Mouse (Mus musculus) limb, embryonic 12.5 days (tissue): Measurements from ENCODE around the gene Adad2. TPM values are rescaled to one million over a fixed set of nuclear protein-coding genes. Genes with fewer than 3 reads are reported as not detected.

Experiments
- ATAC-seq: fragments of 200-750 bp; cut with Nextera tagmentation; 2 replicates; pipeline ENCODE4 v1.8.0; 2017; ENCODE audit warnings: low read depth, moderate TSS enrichment; ENCODE audit not compliant: insufficient number of reproducible peaks, insufficient read depth, low FRiP score, low TSS enrichment
- H3K27ac ChIP-seq: fragments of 300-500 bp; sonication (generic); 2 replicates; pipeline ENCODE4 v1.5.1; 2016; ENCODE audit warnings: mild to moderate bottlenecking, moderate library complexity
- H3K27me3 ChIP-seq: fragments of 300-500 bp; sonication (generic); 2 replicates; pipeline ENCODE4 v1.6.1; 2016; ENCODE audit warnings: mild to moderate bottlenecking, moderate library complexity
- H3K36me3 ChIP-seq: fragments of 300-500 bp; sonication (generic); 2 replicates; pipeline ENCODE4 v1.6.1; 2016; ENCODE audit warnings: mild to moderate bottlenecking, moderate library complexity
- H3K4me1 ChIP-seq: fragments of 300-500 bp; sonication (generic); replicated peaks from 2 replicates; pipeline ENCODE4 v1.6.1; 2016
- H3K4me2 ChIP-seq: fragments of 300-500 bp; sonication (generic); 2 replicates; pipeline ENCODE4 v1.6.1; 2016; ENCODE audit warnings: mild to moderate bottlenecking, moderate library complexity
- H3K4me3 ChIP-seq: fragments of 300-500 bp; sonication (generic); replicated peaks from 2 replicates; pipeline ENCODE4 v1.5.1; 2016; ENCODE audit warnings: mild to moderate bottlenecking
- H3K9ac ChIP-seq: fragments of 300-500 bp; sonication (generic); replicated peaks from 2 replicates; pipeline ENCODE4 v1.6.1; 2016; ENCODE audit warnings: mild to moderate bottlenecking, moderate library complexity
- H3K9me3 ChIP-seq: fragments of 300-500 bp; sonication (generic); 2 replicates; pipeline ENCODE4 v1.6.1; 2016; ENCODE audit warnings: mild to moderate bottlenecking, moderate library complexity
- WGBS: fragments of 180-500 bp; shearing (Covaris S2); methylation state at CpG from one replicate; pipeline ENCODE4 v1.1.7; 2016; 5-methylcytosine and 5-hydroxymethylcytosine counted together
- polyA plus RNA-seq: library from polyadenylated mRNA; unstranded; fragments of >200 nt; fragmentation: Nextera tagmentation; extraction: Ambion mirVana; gene quantifications from 2 replicates; pipeline ENCODE4 v1.2.1, GENCODE M21; 2016

Gene Adad2
- polyA plus RNA-seq, result 0.14 and 0.41 TPM in 2 replicates

- Histone ChIP-seq H3K9me3 (peaks cover 5% of the 10 kb centered on the region), H3K4me1 (no peaks in the 10 kb centered on the region), H3K4me2 (no peak within 1 kb of the TSS), H3K27ac (no peak within 1 kb of the TSS), H3K36me3 (no peaks in the 10 kb centered on the region), H3K27me3 (0 out of 2 replicates have a peak, but pooled peaks cover 7% of the 10 kb centered on the region), H3K9ac (no peak within 1 kb of the TSS), H3K4me3 (no peak within 1 kb of the TSS)
- WGBS, result 82% methylated on average over 26 of the region's 26 CpGs
- no peak for ATAC-seq
Observed at GRCm38 (mm10) chr8:119612471-119612870, at the start of gene Adad2. TSS of gene Adad2 (plus strand) at chr8:119612747.

DNA sequence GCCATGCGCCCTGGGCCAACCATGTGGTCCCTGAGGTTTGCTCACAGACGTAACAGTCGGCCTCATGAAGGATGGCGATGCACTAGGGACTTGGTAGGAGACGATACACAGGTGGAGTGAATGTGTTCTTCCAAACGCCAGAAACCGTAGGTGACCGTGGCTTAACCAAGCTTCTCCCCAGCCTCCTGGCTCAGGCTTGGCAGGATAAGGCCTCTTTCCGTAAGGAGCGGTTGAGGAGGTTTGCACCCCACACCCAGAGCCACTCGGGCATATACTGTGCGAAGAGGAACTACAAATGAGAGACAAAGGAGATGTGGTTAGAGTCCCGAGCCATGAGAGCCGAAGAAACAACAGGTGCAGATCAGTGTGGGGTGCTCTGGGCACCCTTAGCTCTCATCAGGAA lies 48.7 kb upstream of the Adad2 start:
- no peak overlapping the region for H3K4me3 ChIP-seq
- H3K4me1 ChIP-seq, result peaks cover 11% of the 10 kb centered on the region; the same call in 1 of the 2 replicates
- H3K27ac ChIP-seq, result no peak overlapping the region
- ATAC-seq, result no peak
- H3K9me3 ChIP-seq, result no peaks in the 10 kb centered on the region
- WGBS, result 90% methylated on average over 14 of the region's 14 CpGs
- no peak overlapping the region for H3K4me2 ChIP-seq
- H3K36me3 ChIP-seq, result peaks cover 54% of the 10 kb centered on the region
- peak overlapping the region; percentile 13; the same call in 1 of the 2 replicates for H3K9ac ChIP-seq
- no peaks in the 10 kb centered on the region for H3K27me3 ChIP-seq

DNA sequence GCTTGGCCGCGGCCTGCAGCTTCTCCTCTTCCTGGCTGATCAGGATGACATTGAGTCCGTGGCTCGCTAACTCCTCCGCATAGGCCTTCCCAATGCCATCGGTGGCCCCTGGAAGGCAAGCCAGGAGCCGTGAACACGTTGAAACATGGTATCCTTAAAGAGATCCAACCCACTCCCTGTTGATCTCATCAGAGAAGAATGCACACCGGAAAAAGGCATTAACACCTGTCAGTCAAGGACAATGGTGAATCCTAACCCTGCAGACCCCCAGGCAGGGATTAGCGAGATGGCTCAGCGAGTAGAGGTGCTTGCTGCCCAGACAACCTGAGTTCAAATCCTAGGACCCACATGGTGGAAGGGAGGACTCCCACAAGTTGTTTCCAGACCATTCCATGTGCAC lies 46.2 kb upstream of the Adad2 start:
- H3K9me3 ChIP-seq, result no peaks in the 10 kb centered on the region
- 86% methylated on average over 11 of the region's 11 CpGs for whole genome bisulfite sequencing
- no peak for ATAC-seq
- no peak overlapping the region for H3K4me2 ChIP-seq
- peaks cover 54% of the 10 kb centered on the region for H3K36me3 ChIP-seq
- no peak overlapping the region; the same call in 1 of the 2 replicates for H3K9ac ChIP-seq
- no peaks in the 10 kb centered on the region for H3K4me1 ChIP-seq
- H3K27me3 ChIP-seq, result no peaks in the 10 kb centered on the region
- H3K4me3 ChIP-seq, result no peak overlapping the region
- no peak overlapping the region for H3K27ac ChIP-seq

GRCm38 (mm10) chr8:119568251-119568650 lies 44.3 kb upstream of the Adad2 start:
- Histone ChIP-seq H3K4me1 (no peaks in the 10 kb centered on the region), H3K27ac (no peak overlapping the region), H3K27me3 (peaks cover 10% of the 10 kb centered on the region), H3K9ac (0 out of 2 replicates have a peak overlapping the region, but pooled peaks have one; percentile 2), H3K4me2 (no peak overlapping the region), H3K36me3 (peaks cover 39% of the 10 kb centered on the region), H3K9me3 (no peaks in the 10 kb centered on the region), H3K4me3 (no peak overlapping the region)
- ATAC-seq, result no peak
- WGBS, result 87% methylated on average over 9 of the region's 9 CpGs

DNA sequence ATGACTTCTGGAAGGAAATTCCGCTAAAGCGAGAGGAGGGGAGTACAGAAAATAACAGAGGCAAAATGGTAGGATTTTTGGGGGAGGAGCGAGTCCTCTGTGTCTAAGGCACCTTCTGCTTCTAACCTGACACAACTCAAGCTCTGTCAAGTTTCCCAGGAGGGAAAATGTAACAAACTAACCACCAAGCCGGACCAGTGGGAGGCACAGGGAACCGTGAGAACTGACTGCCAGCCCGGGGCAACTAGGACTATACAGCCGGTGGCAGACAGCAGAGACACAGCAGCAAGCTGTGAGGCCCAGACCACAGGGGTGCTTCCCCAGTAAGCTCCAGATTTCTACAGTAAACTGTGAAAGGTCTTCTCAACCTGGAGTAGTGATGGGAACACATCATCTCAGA lies 43.6 kb upstream of the Adad2 start:
- Histone ChIP-seq H3K4me3 (no peak overlapping the region), H3K36me3 (peaks cover 33% of the 10 kb centered on the region), H3K9ac (0 out of 2 replicates have a peak overlapping the region, but pooled peaks have one; percentile 2), H3K4me1 (peaks cover 3% of the 10 kb centered on the region), H3K9me3 (no peaks in the 10 kb centered on the region), H3K27me3 (peaks cover 17% of the 10 kb centered on the region), H3K4me2 (no peak overlapping the region), H3K27ac (no peak overlapping the region)
- ATAC-seq, result no peak
- 57% methylated on average over 7 of the region's 7 CpGs for WGBS

GRCm38 (mm10) chr8:119569881-119570280 lies 42.7 kb upstream of the Adad2 start:
- Histone ChIP-seq H3K4me1 (peaks cover 7% of the 10 kb centered on the region), H3K4me3 (no peak overlapping the region), H3K9me3 (no peaks in the 10 kb centered on the region), H3K27me3 (peaks cover 21% of the 10 kb centered on the region), H3K4me2 (no peak overlapping the region), H3K36me3 (peaks cover 25% of the 10 kb centered on the region), H3K9ac (0 out of 2 replicates have a peak overlapping the region, but pooled peaks have one; percentile 8), H3K27ac (no peak overlapping the region)
- ATAC-seq, result no peak
- 25% methylated on average over 4 of the region's 4 CpGs for WGBS

- Histone ChIP-seq H3K9me3 (no peaks in the 10 kb centered on the region), H3K27me3 (peaks cover 31% of the 10 kb centered on the region), H3K4me1 (peaks cover 11% of the 10 kb centered on the region), H3K9ac (no peak overlapping the region), H3K4me2 (no peak overlapping the region), H3K27ac (no peak overlapping the region), H3K4me3 (no peak overlapping the region), H3K36me3 (peaks cover 12% of the 10 kb centered on the region; the same call in 1 of the 2 replicates)
- WGBS, result 86% methylated on average over 6 of the region's 6 CpGs
- ATAC-seq, result no peak
Observed at GRCm38 (mm10) chr8:119571135-119571534, 41.4 kb upstream of the Adad2 start.

DNA sequence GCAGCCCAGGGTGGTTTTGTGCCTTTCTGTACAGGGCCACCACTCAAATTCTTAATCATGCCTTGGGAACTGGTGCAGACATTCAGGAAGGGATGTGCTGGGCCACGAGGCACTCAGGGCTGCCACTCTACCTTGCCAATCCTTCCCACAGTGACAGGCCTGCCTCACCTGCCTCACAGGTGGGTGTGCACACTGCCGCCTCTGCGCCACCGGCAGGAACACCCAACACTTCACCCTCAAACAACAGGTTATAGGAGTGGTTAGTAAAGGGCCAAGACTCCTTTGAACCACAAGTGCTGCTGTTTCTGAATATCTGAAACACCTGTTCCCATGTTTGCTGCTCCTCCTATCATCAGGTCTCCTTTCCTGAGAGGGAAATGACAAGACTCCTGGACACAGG lies 40.1 kb upstream of the Adad2 start:
- WGBS, result 93% methylated on average over 4 of the region's 4 CpGs
- no peaks in the 10 kb centered on the region for H3K9me3 ChIP-seq

DNA sequence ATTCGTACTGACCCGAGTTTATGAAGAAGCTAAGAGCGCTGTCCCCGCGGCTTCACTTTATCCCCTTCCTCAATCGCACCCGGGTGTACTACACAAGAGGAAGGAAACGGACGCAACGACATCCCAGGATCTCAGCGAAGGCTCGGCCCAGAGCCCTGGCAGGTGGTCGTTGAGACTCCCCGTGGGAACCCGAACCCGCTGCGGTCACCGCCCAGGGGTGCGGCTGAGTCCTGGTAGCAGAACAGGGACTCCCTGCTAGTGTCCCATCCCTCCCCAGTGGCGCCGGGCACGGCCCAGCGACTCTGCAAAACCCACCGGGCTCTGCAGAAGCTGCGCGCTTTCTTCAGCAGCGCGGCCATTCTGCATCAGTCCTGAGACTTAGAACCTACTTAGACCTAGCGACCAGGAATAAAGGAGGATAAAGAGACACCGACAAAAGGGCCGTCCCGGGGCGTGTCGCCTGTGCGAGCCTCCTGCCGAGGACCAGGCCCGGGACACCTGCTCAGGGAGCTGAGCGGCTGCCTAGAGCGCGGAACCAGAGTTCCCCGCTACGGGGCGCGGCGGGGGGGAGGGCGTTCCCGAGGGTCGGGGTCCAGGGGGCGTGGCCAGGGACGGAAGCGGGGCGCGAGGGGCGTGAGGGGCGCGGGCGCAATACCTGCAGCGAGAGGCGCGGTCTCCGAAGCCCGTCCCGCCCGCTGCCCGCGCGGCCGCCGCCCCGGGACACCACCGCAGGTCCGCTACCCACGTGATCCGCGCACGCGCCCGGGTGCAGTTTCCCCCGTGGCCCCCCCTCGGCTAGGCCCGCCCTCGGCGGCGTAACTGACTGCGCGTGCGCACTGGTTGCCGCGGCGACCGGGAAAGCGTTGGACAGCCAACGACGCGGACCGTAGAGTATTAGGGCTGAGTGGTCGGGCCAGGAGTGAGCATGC lies 37.8 kb upstream of the Adad2 start, which contains the start of the genes Hsdl1 and Dnaaf1:
Gene Hsdl1, minus strand, starts transcription at position 747 of the 929 bp plus-strand sequence.
Gene Dnaaf1, plus strand, starts transcription at position 799 of the 929 bp plus-strand sequence.
- no peaks in the 10 kb centered on the region for H3K9me3 ChIP-seq
- no peaks in the 10 kb centered on the region for H3K36me3 ChIP-seq
- peak; percentile 81 for ATAC-seq
- H3K4me3 ChIP-seq, result peak within 1 kb of the TSS; percentile 76
- whole genome bisulfite sequencing, result under 1% methylated on average over 92 of the region's 97 CpGs
- H3K27ac ChIP-seq, result no peak within 1 kb of the TSS
- H3K27me3 ChIP-seq, result peaks cover 63% of the 10 kb centered on the region
- H3K4me2 ChIP-seq, result peak within 1 kb of the TSS; percentile 97
- H3K9ac ChIP-seq, result peak within 1 kb of the TSS; percentile 72
- H3K4me1 ChIP-seq, result peaks cover 11% of the 10 kb centered on the region

More for the DNA sequence above, 40.1 kb upstream of the Adad2 start:
- no peak overlapping the region for H3K4me2 ChIP-seq
- H3K9ac ChIP-seq, result no peak overlapping the region; the same call in 1 of the 2 replicates
- no peak for ATAC-seq
- peaks cover 42% of the 10 kb centered on the region for H3K27me3 ChIP-seq
- 0 out of 2 replicates have a peak, but pooled peaks cover 4% of the 10 kb centered on the region for H3K36me3 ChIP-seq
- no peak overlapping the region for H3K4me3 ChIP-seq
- H3K27ac ChIP-seq, result no peak overlapping the region
- peaks cover 11% of the 10 kb centered on the region for H3K4me1 ChIP-seq

DNA sequence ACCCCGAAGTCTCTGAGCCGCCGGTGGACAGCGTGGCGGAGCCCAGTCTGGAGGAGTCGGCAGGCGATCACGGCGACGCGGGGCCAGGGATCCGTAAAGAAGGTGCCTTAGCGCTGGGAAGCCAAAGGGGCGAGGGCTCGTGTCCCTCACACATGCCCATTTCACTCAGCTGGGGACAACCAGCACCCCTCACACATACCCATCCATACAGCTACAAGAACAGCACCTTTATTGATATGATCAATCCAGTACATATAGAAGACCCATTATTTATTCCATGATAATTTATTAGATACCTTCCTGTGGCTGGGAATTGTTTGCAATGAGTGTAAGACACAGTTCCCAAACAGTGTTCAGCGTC lies 37.2 kb upstream of the Adad2 start:
- Histone ChIP-seq H3K9me3 (no peaks in the 10 kb centered on the region), H3K36me3 (no peaks in the 10 kb centered on the region), H3K4me1 (peaks cover 11% of the 10 kb centered on the region), H3K4me3 (peak overlapping the region; percentile 76), H3K9ac (peak overlapping the region; percentile 72), H3K27ac (no peak overlapping the region), H3K4me2 (peak overlapping the region; percentile 97), H3K27me3 (peaks cover 67% of the 10 kb centered on the region)
- ATAC-seq, result no peak
- 3% methylated on average over 16 of the region's 16 CpGs for WGBS

GRCm38 (mm10) chr8:119579096-119579495 lies 33.5 kb upstream of the Adad2 start:
- no peak overlapping the region for H3K27ac ChIP-seq
- H3K9me3 ChIP-seq, result no peaks in the 10 kb centered on the region
- no peak overlapping the region for H3K9ac ChIP-seq
- ATAC-seq, result no peak
- no peaks in the 10 kb centered on the region for H3K36me3 ChIP-seq
- peaks cover 54% of the 10 kb centered on the region for H3K27me3 ChIP-seq
- H3K4me3 ChIP-seq, result no peak overlapping the region
- 36% methylated on average over 13 of the region's 13 CpGs for WGBS
- H3K4me1 ChIP-seq, result peaks cover 7% of the 10 kb centered on the region
- H3K4me2 ChIP-seq, result no peak overlapping the region
